Mouse (Mus musculus): ENCODE results near the gene Olfr794.

The Olfr794 gene

GRCm38 (mm10) chr10:129567355-129567754, at the start of gene Olfr794:
Gene Olfr794 (plus strand): TSS chr10:129567655.
- DNase-seq (ENCODE audit: low spot score), result no peak

DNA sequence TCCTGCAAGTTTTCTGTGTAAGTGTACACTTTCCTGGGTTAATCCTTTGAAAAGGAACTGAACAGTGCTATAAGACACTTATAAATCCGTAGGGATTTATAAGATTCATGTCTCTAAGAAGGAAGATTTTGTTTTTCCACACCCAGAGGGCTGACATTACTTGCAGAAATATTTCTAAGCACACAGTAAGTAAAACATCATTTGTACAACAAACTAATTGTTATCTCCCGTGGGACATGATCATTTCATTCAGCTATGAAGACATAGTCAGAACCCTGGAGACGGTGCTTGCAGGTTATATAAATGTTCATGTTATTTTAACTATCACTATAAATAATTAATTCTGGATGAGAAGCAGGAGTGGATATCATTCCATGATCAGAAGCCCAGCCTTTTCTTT, 46.0 kb upstream of the Olfr794 start, which contains the start of gene Olfr791:
TSS of gene Olfr791 (plus strand) at position 301 of the 400 bp plus-strand sequence.
- no peak for DNase-seq (ENCODE audit: low spot score)

DNA sequence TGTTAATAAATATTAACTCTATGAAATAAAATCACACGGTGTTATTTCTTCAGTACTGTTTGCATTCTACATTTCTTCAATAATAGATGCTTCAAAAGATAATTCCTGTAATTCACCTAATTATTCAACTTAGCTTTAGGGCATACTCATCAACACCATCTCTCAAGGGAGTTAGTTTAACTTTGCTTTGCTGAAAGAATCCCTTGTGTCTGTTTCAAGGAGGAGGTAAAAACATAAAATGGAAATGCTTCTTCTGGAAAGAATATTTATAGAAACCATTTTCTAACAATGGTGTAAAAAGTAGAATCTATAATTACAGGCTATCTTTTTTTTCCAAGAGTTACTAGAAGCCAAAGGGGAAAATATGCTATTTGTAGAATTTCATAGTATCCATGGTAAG, 28.6 kb upstream of the Olfr794 start, which contains the start of gene Olfr792:
TSS of gene Olfr792 (plus strand) at position 301 of the 400 bp plus-strand sequence.
- no peak for DNase-seq (ENCODE audit: low spot score)

GRCm38 (mm10) chr10:129549354-129549753, 18.1 kb upstream of the Olfr794 start:
- DNase-seq (ENCODE audit: low spot score), result no peak

DNA sequence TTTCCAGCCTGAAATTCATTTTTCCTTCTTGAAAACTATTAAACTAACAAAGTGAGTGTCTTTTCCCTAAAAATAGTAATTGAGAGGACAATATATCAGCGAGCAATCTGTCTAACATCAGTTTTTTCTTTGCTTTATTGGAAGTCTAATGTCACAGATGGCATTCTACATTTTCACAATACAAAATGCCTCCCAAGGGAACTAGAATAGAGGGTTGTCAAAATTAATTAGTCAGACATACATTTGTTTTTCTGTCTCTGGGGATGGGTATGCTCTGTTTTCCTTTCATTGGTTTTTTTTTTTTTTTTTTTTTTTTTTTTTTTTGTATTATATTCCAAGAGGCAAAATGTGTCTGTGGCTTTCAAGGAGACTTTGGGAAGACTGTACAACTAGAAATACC, 9.6 kb downstream of the Olfr794 start:
- no peak for DNase-seq (ENCODE audit: low spot score)

DNA sequence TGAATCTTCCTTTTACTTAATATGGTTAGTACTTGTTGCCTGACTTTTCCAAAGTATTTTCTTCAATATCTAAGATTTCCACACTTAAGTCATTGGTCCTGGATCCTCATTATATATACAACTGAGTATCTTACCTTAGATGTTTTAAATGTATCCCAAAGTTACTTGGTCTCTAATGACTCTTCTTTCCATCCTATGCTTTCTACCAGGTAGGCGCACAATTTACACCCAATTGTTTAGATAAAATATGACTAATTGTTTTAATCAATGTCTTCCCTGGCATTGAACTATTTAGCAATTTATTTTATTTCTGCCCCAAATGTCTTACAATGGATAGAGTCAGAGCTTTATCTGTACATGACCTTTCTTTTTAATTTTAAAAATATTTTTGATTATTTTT, 45.0 kb downstream of the Olfr794 start, which contains the start of gene Olfr796:
TSS of gene Olfr796 (minus strand) at position 101 of the 400 bp plus-strand sequence.
- no peak for DNase-seq (ENCODE audit: low spot score)

- DNase-seq (ENCODE audit: low spot score), result no peak
Observed at GRCm38 (mm10) chr10:129621724-129622123, 54.3 kb downstream of the Olfr794 start.

All from left cerebral cortex, adult 11 months (tissue).